Mouse (Mus musculus): ENCODE data around the gene Eif4e. TPM values are rescaled to one million over a fixed set of nuclear protein-coding genes. Genes with fewer than 3 reads are reported as not detected.

Gene Eif4e
- polyA plus RNA-seq, 1 experiment from 2014 or later: 559 TPM

DNA sequence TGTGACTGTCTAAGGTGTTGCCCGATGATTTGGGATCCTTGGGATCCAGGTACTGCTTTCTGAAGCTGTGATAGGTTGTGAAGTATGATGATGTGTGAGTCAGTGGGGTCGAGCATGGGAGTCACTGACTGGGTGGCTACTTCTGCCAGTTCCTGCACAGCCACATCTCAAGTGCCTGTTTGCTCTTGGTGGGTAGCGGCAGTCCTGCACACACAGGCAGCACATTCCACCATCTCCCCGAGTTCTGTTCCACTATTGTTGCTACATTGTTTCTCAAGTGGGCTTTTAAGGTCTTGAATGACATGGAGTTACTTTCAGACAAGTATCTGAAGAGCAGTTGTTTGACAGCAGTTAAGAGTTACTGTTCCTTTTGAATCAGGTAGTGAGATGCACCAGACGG is 34.3 kb downstream of the Eif4e start:
- no peaks in the 10 kb centered on the region for H3K36me3 ChIP-seq (replicated peaks; ENCODE audit: control insufficient read depth, insufficient read depth, low read depth, low read length)
- no peak overlapping the region for H3K4me3 ChIP-seq (ENCODE audit: low read depth, low read length)
- DNase-seq (ENCODE audit: low spot score) (no peak), ATAC-seq (replicated peaks; ENCODE audit: insufficient number of reproducible peaks, low FRiP score, low TSS enrichment, low read depth) (no peak)
- WGBS: 82% methylated on average over 5 of the region's 5 CpGs
- H3K9me3 ChIP-seq (replicated peaks; ENCODE audit: control insufficient read depth, low read length): no peaks in the 10 kb centered on the region
- H3K9ac ChIP-seq (replicated peaks; ENCODE audit: low read length): no peak overlapping the region
- H3K27ac ChIP-seq (replicated peaks; ENCODE audit: low read depth, low read length): no peak overlapping the region
- no peaks in the 10 kb centered on the region for H3K27me3 ChIP-seq (ENCODE audit: control insufficient read depth, insufficient read depth, low read length)
- no peak overlapping the region for H3K4me2 ChIP-seq (ENCODE audit: low read depth, low read length)
- no peaks in the 10 kb centered on the region for H3K4me1 ChIP-seq (ENCODE audit: control insufficient read depth, insufficient read depth, low read length)

DNA sequence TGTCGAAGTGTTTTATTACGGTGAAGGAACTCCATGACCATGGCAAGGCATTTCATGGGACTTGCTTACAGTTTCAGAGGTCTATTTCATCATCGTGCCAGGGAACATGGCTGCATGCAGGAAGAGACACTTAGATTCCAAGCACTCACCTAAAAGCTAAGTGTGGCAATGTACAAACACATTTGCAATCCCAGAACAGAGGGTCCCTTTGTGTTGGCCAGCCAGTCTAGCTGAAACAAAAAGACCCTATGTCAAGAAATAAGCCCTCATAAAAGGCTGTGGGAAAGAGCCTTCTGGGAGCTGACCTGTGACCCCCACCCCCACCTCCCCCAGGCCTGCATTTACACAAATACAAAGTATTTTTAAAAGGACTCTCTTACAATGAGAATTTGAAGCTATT is 34.9 kb downstream of the Eif4e start:
- H3K9me3 ChIP-seq (replicated peaks; ENCODE audit: control insufficient read depth, low read length): no peaks in the 10 kb centered on the region

DNA sequence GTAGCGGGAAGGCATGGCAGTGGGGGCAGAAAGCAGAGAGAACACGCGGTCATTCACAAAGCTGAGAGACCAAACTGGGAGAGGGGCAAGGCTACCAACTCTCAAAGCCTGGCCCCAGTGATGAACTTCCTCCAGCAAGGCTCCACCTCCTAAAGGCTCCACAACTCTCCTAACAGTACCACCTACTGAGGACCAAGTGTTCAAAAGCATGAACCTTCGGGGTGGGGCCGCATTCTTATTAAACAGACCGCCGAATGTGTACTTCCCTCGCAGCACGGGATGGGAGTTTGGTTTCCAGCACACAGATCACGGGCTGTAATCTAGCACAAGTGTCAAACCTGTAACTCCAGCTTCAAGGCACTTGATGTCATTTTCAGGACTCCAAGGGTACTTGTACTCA is 52.9 kb downstream of the Eif4e start:
- Histone ChIP-seq H3K36me3 (replicated peaks; ENCODE audit: control insufficient read depth, insufficient read depth, low read depth, low read length) (no peaks in the 10 kb centered on the region), H3K4me2 (ENCODE audit: low read depth, low read length) (no peak overlapping the region), H3K4me3 (ENCODE audit: low read depth, low read length) (no peak overlapping the region), H3K4me1 (ENCODE audit: control insufficient read depth, insufficient read depth, low read length) (no peaks in the 10 kb centered on the region), H3K27me3 (ENCODE audit: control insufficient read depth, insufficient read depth, low read length) (no peaks in the 10 kb centered on the region), H3K9ac (replicated peaks; ENCODE audit: low read length) (no peak overlapping the region), H3K27ac (replicated peaks; ENCODE audit: low read depth, low read length) (no peak overlapping the region), H3K9me3 (replicated peaks; ENCODE audit: control insufficient read depth, low read length) (no peaks in the 10 kb centered on the region)
- WGBS: 94% methylated on average over 10 of the region's 10 CpGs
- DNase-seq (ENCODE audit: low spot score) (no peak), ATAC-seq (replicated peaks; ENCODE audit: insufficient number of reproducible peaks, low FRiP score, low TSS enrichment, low read depth) (no peak)

More for the DNA sequence above, 34.9 kb downstream of the Eif4e start:
- no peaks in the 10 kb centered on the region for H3K36me3 ChIP-seq (replicated peaks; ENCODE audit: control insufficient read depth, insufficient read depth, low read depth, low read length)
- H3K4me3 ChIP-seq (ENCODE audit: low read depth, low read length): no peak overlapping the region
- no peak overlapping the region for H3K9ac ChIP-seq (replicated peaks; ENCODE audit: low read length)
- no peak overlapping the region for H3K4me2 ChIP-seq (ENCODE audit: low read depth, low read length)
- H3K27ac ChIP-seq (replicated peaks; ENCODE audit: low read depth, low read length): no peak overlapping the region
- no peaks in the 10 kb centered on the region for H3K4me1 ChIP-seq (ENCODE audit: control insufficient read depth, insufficient read depth, low read length)
- 72% methylated on average over 3 of the region's 3 CpGs for WGBS
- DNase-seq (ENCODE audit: low spot score) (no peak), ATAC-seq (replicated peaks; ENCODE audit: insufficient number of reproducible peaks, low FRiP score, low TSS enrichment, low read depth) (0 out of 2 replicates have a peak, but pooled peaks have one; percentile 25)
- H3K27me3 ChIP-seq (ENCODE audit: control insufficient read depth, insufficient read depth, low read length): no peaks in the 10 kb centered on the region

DNA sequence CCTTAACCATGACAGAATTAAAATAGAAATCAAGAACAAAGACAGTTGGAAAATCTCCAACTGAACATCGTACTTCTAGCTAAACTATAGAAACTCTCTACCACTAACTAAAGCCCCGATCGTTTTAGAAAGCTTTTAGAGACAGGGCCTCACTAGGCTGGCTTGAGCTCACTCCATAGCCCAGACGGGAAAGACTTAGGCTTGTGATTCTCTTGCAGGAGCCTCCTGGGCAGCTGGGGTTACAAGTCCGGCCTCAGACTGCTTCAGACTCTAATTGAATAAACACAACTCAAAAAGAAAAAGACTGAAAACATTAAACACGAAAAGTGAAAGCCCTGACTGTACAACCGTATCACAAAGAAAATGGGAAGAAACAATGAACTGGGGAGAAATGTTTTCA is 60.2 kb downstream of the Eif4e start:
- no peaks in the 10 kb centered on the region for H3K36me3 ChIP-seq (replicated peaks; ENCODE audit: control insufficient read depth, insufficient read depth, low read depth, low read length)
- no peaks in the 10 kb centered on the region for H3K9me3 ChIP-seq (replicated peaks; ENCODE audit: control insufficient read depth, low read length)
- H3K4me2 ChIP-seq (ENCODE audit: low read depth, low read length): no peak overlapping the region
- no peak for DNase-seq (ENCODE audit: low spot score)
- WGBS: 54% methylated on average over 7 of the region's 7 CpGs
- no peak overlapping the region for H3K27ac ChIP-seq (replicated peaks; ENCODE audit: low read depth, low read length)
- no peak overlapping the region for H3K4me3 ChIP-seq (ENCODE audit: low read depth, low read length)
- no peaks in the 10 kb centered on the region for H3K4me1 ChIP-seq (ENCODE audit: control insufficient read depth, insufficient read depth, low read length)
- ATAC-seq (replicated peaks; ENCODE audit: insufficient number of reproducible peaks, low FRiP score, low TSS enrichment, low read depth): no peak
- no peaks in the 10 kb centered on the region for H3K27me3 ChIP-seq (ENCODE audit: control insufficient read depth, insufficient read depth, low read length)
- no peak overlapping the region for H3K9ac ChIP-seq (replicated peaks; ENCODE audit: low read length)

DNA sequence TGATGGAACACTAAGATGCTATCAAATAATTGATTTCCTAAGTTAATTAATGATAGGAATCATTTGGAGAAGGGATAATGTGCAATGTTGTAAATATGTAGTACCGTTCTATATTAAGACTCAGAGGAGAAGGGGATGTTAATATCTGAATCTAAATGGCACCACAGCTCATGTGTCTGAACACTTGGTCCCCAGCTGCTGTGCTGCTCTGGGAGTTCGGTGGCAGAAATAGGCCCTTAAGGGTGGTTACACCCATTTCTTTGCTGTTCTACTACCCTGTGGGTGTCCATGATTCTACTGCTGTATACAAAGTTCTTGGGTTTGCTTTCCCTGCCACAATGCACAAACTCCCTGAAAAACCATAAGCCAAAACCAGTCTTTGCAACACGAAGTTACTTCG is 61.2 kb downstream of the Eif4e start:
- ATAC-seq (replicated peaks; ENCODE audit: insufficient number of reproducible peaks, low FRiP score, low TSS enrichment, low read depth) (no peak), DNase-seq (ENCODE audit: low spot score) (no peak)
- no peak overlapping the region for H3K27ac ChIP-seq (replicated peaks; ENCODE audit: low read depth, low read length)
- H3K9me3 ChIP-seq (replicated peaks; ENCODE audit: control insufficient read depth, low read length): no peaks in the 10 kb centered on the region
- no peak overlapping the region for H3K4me3 ChIP-seq (ENCODE audit: low read depth, low read length)
- H3K4me1 ChIP-seq (ENCODE audit: control insufficient read depth, insufficient read depth, low read length): no peaks in the 10 kb centered on the region
- 92% methylated on average over 4 of the region's 4 CpGs for WGBS
- H3K36me3 ChIP-seq (replicated peaks; ENCODE audit: control insufficient read depth, insufficient read depth, low read depth, low read length): no peaks in the 10 kb centered on the region
- no peak overlapping the region for H3K4me2 ChIP-seq (ENCODE audit: low read depth, low read length)
- no peaks in the 10 kb centered on the region for H3K27me3 ChIP-seq (ENCODE audit: control insufficient read depth, insufficient read depth, low read length)
- H3K9ac ChIP-seq (replicated peaks; ENCODE audit: low read length): no peak overlapping the region

DNA sequence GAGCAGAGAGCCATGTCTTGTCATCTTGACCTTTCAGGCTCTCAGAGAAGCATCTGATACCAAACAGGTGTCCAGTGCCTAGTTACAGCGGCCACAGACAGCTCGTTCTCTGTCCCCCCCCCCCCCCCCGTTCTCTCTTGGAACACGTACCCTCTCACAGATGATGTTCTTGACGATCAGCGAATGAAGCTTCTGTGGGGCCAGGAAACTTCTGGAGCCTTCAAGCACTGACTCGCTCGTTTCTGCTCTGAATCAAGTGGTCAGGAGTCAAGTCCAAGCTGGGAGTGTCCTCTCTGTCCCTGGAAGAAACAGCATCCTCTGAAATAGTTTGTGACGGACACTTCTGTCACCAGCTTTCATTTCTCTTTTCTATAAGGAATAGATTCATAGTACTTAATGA is 62.0 kb downstream of the Eif4e start:
- WGBS: 79% methylated on average over 9 of the region's 9 CpGs
- DNase-seq (ENCODE audit: low spot score): no peak
- no peak for ATAC-seq (replicated peaks; ENCODE audit: insufficient number of reproducible peaks, low FRiP score, low TSS enrichment, low read depth)

DNA sequence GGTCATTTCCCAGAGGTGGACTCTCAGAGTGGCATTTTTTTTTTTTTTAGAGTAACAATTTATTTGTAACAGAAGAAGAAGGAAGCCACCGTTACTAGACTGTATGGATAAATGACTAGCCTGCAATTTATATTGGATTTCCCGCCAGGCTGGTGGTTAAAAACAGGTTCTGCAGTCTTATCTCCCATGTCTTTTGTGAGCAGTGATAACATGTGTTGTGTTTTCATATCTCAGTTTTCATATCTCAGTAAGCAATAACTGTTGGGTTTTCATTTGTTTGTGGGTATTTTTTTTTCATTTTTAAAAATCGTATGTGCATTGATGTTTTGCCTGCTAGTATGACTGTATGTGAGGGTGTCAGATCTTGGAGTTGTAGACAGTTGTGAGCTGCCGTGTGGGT is 65.0 kb downstream of the Eif4e start:
- Histone ChIP-seq H3K4me2 (ENCODE audit: low read depth, low read length) (no peak overlapping the region), H3K9ac (replicated peaks; ENCODE audit: low read length) (no peak overlapping the region), H3K4me3 (ENCODE audit: low read depth, low read length) (no peak overlapping the region), H3K27ac (replicated peaks; ENCODE audit: low read depth, low read length) (no peak overlapping the region), H3K36me3 (replicated peaks; ENCODE audit: control insufficient read depth, insufficient read depth, low read depth, low read length) (no peaks in the 10 kb centered on the region), H3K27me3 (ENCODE audit: control insufficient read depth, insufficient read depth, low read length) (no peaks in the 10 kb centered on the region), H3K4me1 (ENCODE audit: control insufficient read depth, insufficient read depth, low read length) (no peaks in the 10 kb centered on the region), H3K9me3 (replicated peaks; ENCODE audit: control insufficient read depth, low read length) (no peaks in the 10 kb centered on the region)
- WGBS: 85% methylated on average over 4 of the region's 4 CpGs
- ATAC-seq (replicated peaks; ENCODE audit: insufficient number of reproducible peaks, low FRiP score, low TSS enrichment, low read depth): no peak
- DNase-seq (ENCODE audit: low spot score): no peak

More for the DNA sequence above, 62.0 kb downstream of the Eif4e start:
- no peak overlapping the region for H3K4me3 ChIP-seq (ENCODE audit: low read depth, low read length)
- H3K27ac ChIP-seq (replicated peaks; ENCODE audit: low read depth, low read length): no peak overlapping the region
- no peak overlapping the region for H3K9ac ChIP-seq (replicated peaks; ENCODE audit: low read length)
- H3K27me3 ChIP-seq (ENCODE audit: control insufficient read depth, insufficient read depth, low read length): no peaks in the 10 kb centered on the region
- H3K9me3 ChIP-seq (replicated peaks; ENCODE audit: control insufficient read depth, low read length): no peaks in the 10 kb centered on the region
- no peak overlapping the region for H3K4me2 ChIP-seq (ENCODE audit: low read depth, low read length)
- H3K36me3 ChIP-seq (replicated peaks; ENCODE audit: control insufficient read depth, insufficient read depth, low read depth, low read length): no peaks in the 10 kb centered on the region
- H3K4me1 ChIP-seq (ENCODE audit: control insufficient read depth, insufficient read depth, low read length): no peaks in the 10 kb centered on the region

DNA sequence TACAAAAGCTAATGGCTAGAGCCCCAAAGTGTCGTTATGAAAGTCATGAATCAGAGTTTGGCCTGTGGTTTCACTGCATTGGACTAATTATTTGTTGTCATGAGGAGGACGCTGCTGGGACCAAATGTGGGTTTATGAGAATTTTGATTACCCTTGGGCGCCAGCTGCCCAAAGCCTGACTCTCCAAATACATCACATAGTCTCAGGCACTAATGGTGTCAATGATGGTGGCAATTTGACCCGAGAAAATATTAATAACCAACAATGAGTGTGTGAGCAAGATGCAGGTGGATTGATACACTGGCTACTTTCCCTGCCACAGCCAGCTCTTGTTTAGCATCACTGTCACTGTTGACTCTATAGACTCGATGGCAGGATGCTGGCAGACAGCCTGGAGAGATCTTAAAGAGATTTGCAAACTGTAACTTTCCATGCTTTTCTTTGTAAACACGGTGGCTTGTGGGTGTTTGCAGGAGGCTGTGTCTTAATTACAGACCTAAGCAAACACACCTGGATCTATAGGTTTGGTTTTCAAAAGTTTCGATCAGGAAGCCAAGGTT is 65.9 kb downstream of the Eif4e start:
- H3K4me3 ChIP-seq (ENCODE audit: low read depth, low read length): no peak overlapping the region
- 84% methylated on average over 7 of the region's 7 CpGs for WGBS

More for the DNA sequence above, 65.9 kb downstream of the Eif4e start:
- no peak overlapping the region for H3K27ac ChIP-seq (replicated peaks; ENCODE audit: low read depth, low read length)
- no peaks in the 10 kb centered on the region for H3K9me3 ChIP-seq (replicated peaks; ENCODE audit: control insufficient read depth, low read length)
- no peak overlapping the region for H3K4me2 ChIP-seq (ENCODE audit: low read depth, low read length)
- H3K4me1 ChIP-seq (ENCODE audit: control insufficient read depth, insufficient read depth, low read length): no peaks in the 10 kb centered on the region
- no peak for DNase-seq (ENCODE audit: low spot score)
- H3K36me3 ChIP-seq (replicated peaks; ENCODE audit: control insufficient read depth, insufficient read depth, low read depth, low read length): no peaks in the 10 kb centered on the region
- no peaks in the 10 kb centered on the region for H3K27me3 ChIP-seq (ENCODE audit: control insufficient read depth, insufficient read depth, low read length)
- ATAC-seq (replicated peaks; ENCODE audit: insufficient number of reproducible peaks, low FRiP score, low TSS enrichment, low read depth): no peak
- H3K9ac ChIP-seq (replicated peaks; ENCODE audit: low read length): no peak overlapping the region

Measured in embryonic facial prominence, embryonic 11.5 days (tissue).